Mouse (Mus musculus): ENCODE data around the gene Nebl.

- TF ChIP-seq GATA1 (IDR thresholded peaks at IDR 0.05; ENCODE audit: low read length) (no peak), TAL1 (IDR thresholded peaks at IDR 0.05; ENCODE audit: low read length) (no peak)
Measured at GRCm38 (mm10) chr2:17770246-17770825, 39.1 kb upstream of the Nebl start.

Data from erythroblast, embryonic 14.5 days (primary cell).